Mouse (Mus musculus) hindbrain, embryonic 11.5 days (tissue): ENCODE data around the gene Plekhh3. TPM values are rescaled to one million over a fixed set of nuclear protein-coding genes. Genes with fewer than 3 reads are reported as not detected.

ENCODE experiments used
- ATAC-seq: fragments of 200-750 bp; cut with Nextera tagmentation; 2 replicates; pipeline ENCODE4 v1.8.0; 2017; ENCODE audit warnings: mild to moderate bottlenecking, moderate TSS enrichment, moderate library complexity; ENCODE audit not compliant: low FRiP score
- DNase-seq: peaks from one replicate; pipeline ENCODE4 v3.0.0-alpha.2; 2015; ENCODE audit warnings: low spot score
- H3K27ac ChIP-seq: fragments of 300-500 bp; sonication (generic); 2 replicates; pipeline ENCODE4 v1.5.1; 2014; ENCODE audit warnings: mild to moderate bottlenecking, low read depth, low read length
- H3K27me3 ChIP-seq: fragments of 300-500 bp; sonication (generic); 2 replicates; pipeline ENCODE4 v1.6.1; 2014; ENCODE audit warnings: mild to moderate bottlenecking, low read length, moderate library complexity, mixed read lengths; ENCODE audit not compliant: control insufficient read depth, insufficient read depth
- H3K36me3 ChIP-seq: fragments of 300-500 bp; sonication (generic); 2 replicates; pipeline ENCODE4 v1.6.1; 2014; ENCODE audit warnings: mild to moderate bottlenecking, low read length, moderate library complexity, mixed read lengths; ENCODE audit not compliant: control insufficient read depth, insufficient read depth
- H3K4me1 ChIP-seq: fragments of 300-500 bp; sonication (generic); replicated peaks from 2 replicates; pipeline ENCODE4 v1.6.1; 2014; ENCODE audit warnings: low read length, mixed read lengths; ENCODE audit not compliant: control insufficient read depth, insufficient read depth
- H3K4me2 ChIP-seq: fragments of 300-500 bp; sonication (generic); replicated peaks from 2 replicates; pipeline ENCODE4 v1.6.1; 2014; ENCODE audit warnings: mild to moderate bottlenecking, low read depth, low read length
- H3K4me3 ChIP-seq: fragments of 300-500 bp; sonication (generic); 2 replicates; pipeline ENCODE4 v1.5.1; 2014; ENCODE audit warnings: low read depth, low read length
- H3K9ac ChIP-seq: fragments of 300-500 bp; sonication (generic); 2 replicates; pipeline ENCODE4 v1.6.1; 2014; ENCODE audit warnings: low read depth, low read length
- H3K9me3 ChIP-seq: fragments of 300-500 bp; sonication (generic); 2 replicates; pipeline ENCODE4 v1.6.1; 2016; ENCODE audit warnings: low read length; ENCODE audit not compliant: control insufficient read depth
- WGBS: fragments of 180-500 bp; shearing (Covaris S2); extraction: QIAGEN DNeasy Blood & Tissue Kit; methylation state at CpG from one replicate; pipeline ENCODE4 v1.1.7; 2014; 5-methylcytosine and 5-hydroxymethylcytosine counted together
- polyA plus RNA-seq: library from polyadenylated mRNA; unstranded; fragments of >200 nt; fragmentation: Nextera tagmentation; extraction: Ambion mirVana; gene quantifications from 2 replicates; pipeline ENCODE4 v1.2.1, GENCODE M21; 2014

Gene Plekhh3
- polyA plus RNA-seq, 1 experiment from 2014 or later = 7.7 TPM

DNA sequence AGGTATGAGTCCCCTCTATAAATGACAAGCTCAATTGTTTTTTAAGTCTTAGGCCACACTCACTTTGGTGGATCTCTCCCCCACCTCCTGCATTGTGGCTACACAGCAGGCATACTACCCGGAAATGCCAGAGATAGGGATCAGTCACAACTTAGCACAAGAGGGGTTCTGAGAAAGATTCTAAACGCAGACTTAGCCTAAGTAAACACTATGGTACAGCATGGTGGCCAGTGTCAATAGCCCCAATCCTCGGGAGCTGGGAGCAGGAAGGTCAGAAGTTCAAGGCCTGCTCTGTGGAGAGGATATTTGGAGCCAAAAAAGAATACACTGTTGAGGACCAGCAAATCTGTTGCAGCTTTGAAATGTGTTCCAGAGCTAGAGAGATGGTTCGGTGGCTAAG is 53.0 kb downstream of the Plekhh3 start:
- no peak for ATAC-seq
- whole genome bisulfite sequencing = 48% methylated on average over 4 of the region's 4 CpGs
- Histone ChIP-seq H3K36me3 (peaks cover 2% of the 10 kb centered on the region; the same call in 1 of the 2 replicates), H3K9me3 (no peaks in the 10 kb centered on the region), H3K4me2 (peak overlapping the region; percentile 92), H3K27ac (no peak overlapping the region), H3K9ac (no peak overlapping the region), H3K4me1 (peaks cover 6% of the 10 kb centered on the region; the same call in 1 of the 2 replicates), H3K4me3 (0 out of 2 replicates have a peak overlapping the region, but pooled peaks have one; percentile 81), H3K27me3 (no peaks in the 10 kb centered on the region)
- no peak for DNase-seq

DNA sequence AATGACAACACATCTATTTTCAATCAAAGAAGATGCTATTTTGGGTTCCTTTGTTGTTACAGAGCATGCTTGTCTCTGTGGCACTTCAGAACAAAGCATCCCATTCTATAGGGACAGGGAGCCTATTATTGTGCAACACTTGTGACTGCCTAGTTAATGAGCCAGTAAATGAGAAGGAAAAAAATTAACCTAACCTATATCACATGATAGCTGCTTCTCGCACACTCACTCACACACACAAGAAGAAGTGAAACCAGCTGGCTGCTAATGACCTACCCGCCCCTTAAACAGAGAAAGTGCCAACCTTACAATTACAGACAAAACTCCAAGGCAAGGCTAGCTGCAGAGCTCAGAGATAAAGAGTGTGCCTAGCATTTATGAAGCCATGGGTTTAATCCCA is 55.6 kb downstream of the Plekhh3 start:
- Histone ChIP-seq H3K36me3 (no peaks in the 10 kb centered on the region), H3K9me3 (no peaks in the 10 kb centered on the region), H3K27me3 (no peaks in the 10 kb centered on the region), H3K4me1 (peaks cover 3% of the 10 kb centered on the region; the same call in 1 of the 2 replicates), H3K9ac (no peak overlapping the region), H3K4me2 (no peak overlapping the region), H3K27ac (peak overlapping the region; percentile 47; the same call in 1 of the 2 replicates), H3K4me3 (no peak overlapping the region)
- 53% methylated on average over 2 of the region's 2 CpGs for WGBS
- ATAC-seq = no peak
- DNase-seq = no peak

Other genes with a start within 250 kb of the Plekhh3 start
- gene Stat3, start 231.8 kb downstream of the Plekhh3 start, polyA plus RNA-seq = 25.6 and 33.3 TPM in 2 replicates
- 11.9 and 13.2 TPM in 2 replicates for gene Cavin1, start 200.5 kb downstream of the Plekhh3 start, polyA plus RNA-seq
- gene Atp6v0a1, start 161.9 kb downstream of the Plekhh3 start, polyA plus RNA-seq = 48.5 and 49.3 TPM in 2 replicates
- gene Naglu, start 101.3 kb downstream of the Plekhh3 start, polyA plus RNA-seq = 5.8 and 5.9 TPM in 2 replicates
- gene Hsd17b1, start 92.9 kb downstream of the Plekhh3 start, polyA plus RNA-seq = not detected in 2 replicates
- gene Coasy, start 88.8 kb downstream of the Plekhh3 start, polyA plus RNA-seq = 50.9 and 51.6 TPM in 2 replicates
- gene Mlx, start 84.1 kb downstream of the Plekhh3 start, polyA plus RNA-seq = 57.1 and 57.3 TPM in 2 replicates
- gene Psmc3ip, start 75.9 kb downstream of the Plekhh3 start, polyA plus RNA-seq = 54.3 and 54.8 TPM in 2 replicates
- 10.7 and 12.0 TPM in 2 replicates for gene Retreg3, start 51.5 kb downstream of the Plekhh3 start, polyA plus RNA-seq
- gene Tubg1, start 51.4 kb downstream of the Plekhh3 start, polyA plus RNA-seq = 97.7 and 98.6 TPM in 2 replicates
- 5.5 and 5.7 TPM in 2 replicates for gene Tubg2, start 15.4 kb downstream of the Plekhh3 start, polyA plus RNA-seq
- 0.29 and 0.39 TPM in 2 replicates for gene Cntnap1, start 828 bp downstream of the Plekhh3 start, polyA plus RNA-seq
- 0.19 TPM in 1 of 2 replicates, not detected in the other for gene Ccr10, start 4.1 kb upstream of the Plekhh3 start, polyA plus RNA-seq
- gene Ezh1, start 55.1 kb upstream of the Plekhh3 start, polyA plus RNA-seq = 11.1 and 11.5 TPM in 2 replicates
- gene Ramp2, start 74.7 kb upstream of the Plekhh3 start, polyA plus RNA-seq = 63.0 and 71.9 TPM in 2 replicates
- 117 and 119 TPM in 2 replicates for gene Vps25, start 82.4 kb upstream of the Plekhh3 start, polyA plus RNA-seq
- 5.2 and 6.0 TPM in 2 replicates for gene Wnk4, start 89.2 kb upstream of the Plekhh3 start, polyA plus RNA-seq
- 1.3 and 1.7 TPM in 2 replicates for gene Cntd1, start 107.7 kb upstream of the Plekhh3 start, polyA plus RNA-seq
- 213 and 217 TPM in 2 replicates for gene Coa3, start 107.8 kb upstream of the Plekhh3 start, polyA plus RNA-seq
- gene Becn1, start 130.9 kb upstream of the Plekhh3 start, polyA plus RNA-seq = 166 and 178 TPM in 2 replicates
- gene Psme3, start 144.9 kb upstream of the Plekhh3 start, polyA plus RNA-seq = 138 and 143 TPM in 2 replicates
- 1.4 and 1.8 TPM in 2 replicates for gene Aoc2, start 153.7 kb upstream of the Plekhh3 start, polyA plus RNA-seq
- 0.10 TPM in 1 of 2 replicates, not detected in the other for gene Aoc3, start 159.3 kb upstream of the Plekhh3 start, polyA plus RNA-seq
- gene G6pc, start 196.2 kb upstream of the Plekhh3 start, polyA plus RNA-seq = not detected in 2 replicates
- gene Aarsd1, start 246.3 kb upstream of the Plekhh3 start, polyA plus RNA-seq = 90.9 and 97.5 TPM in 2 replicates